ENCODE assay signal across 9 mouse cellular contexts in the genomic region with DNA sequence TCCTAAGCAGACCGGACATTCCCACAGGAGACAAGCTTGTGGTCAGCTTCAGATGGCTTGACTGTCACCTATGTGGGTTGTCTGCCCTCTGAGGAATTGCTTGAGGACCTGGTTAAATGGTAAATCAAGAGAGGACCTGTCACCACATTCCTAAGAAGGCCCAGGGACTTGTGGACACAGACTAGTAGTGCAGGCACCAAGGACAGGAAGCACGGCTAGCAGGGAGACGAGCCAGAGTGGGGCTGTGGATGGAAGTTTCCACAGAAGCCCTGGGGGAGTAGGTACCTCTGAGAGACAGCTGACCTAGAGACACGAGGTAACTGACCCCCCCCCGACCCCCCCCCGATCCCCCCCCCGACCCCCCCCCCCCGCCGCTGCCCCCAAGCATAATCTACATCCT. TPM values are rescaled to one million over a fixed set of nuclear protein-coding genes. Genes with fewer than 3 reads are reported as not detected.
DNase-seq lines count a peak whose midpoint lies in the region; ATAC-seq and TF ChIP-seq lines count a peak whose summit lies in the region.
"Had no signal": no experiment of that assay in that cellular context is flagged by ENCODE, and none has a peak within 500 bp of the region (broad histone marks: within the 10 kb centered on the region; RNA-seq: fewer than 3 reads in every experiment).

No protein-coding gene starts in this region.

- TF ChIP-seq CTCF in embryonic fibroblast, embryonic 13.5 days (IDR thresholded peaks at IDR 0.05; ENCODE audit: borderline replicate concordance, insufficient read depth, low read length): no peak

- ATAC-seq in heart, embryonic 14.5 days (ENCODE audit: insufficient number of reproducible peaks, insufficient read depth, low FRiP score, low read depth): no peak
- ATAC-seq in megakaryocyte, adult 5-6 weeks (ENCODE audit: poor library complexity, severe bottlenecking): no peak

- DNase-seq in heart, postnatal 10 days: no peak
- DNase-seq in MN1 (ENCODE audit: low spot score): peak; percentile 39
- DNase-seq in kidney, postnatal 14 days: peak; percentile 34
- no peak for DNase-seq in Muller cell, postnatal 12 days (ENCODE audit: inconsistent ontology term)
- DNase-seq in layer of hippocampus, postnatal 10 days (ENCODE audit: low spot score in 2 of 2): no peak

- WGBS in heart, embryonic 14.5 days: 13% methylated on average over 7 of the region's 9 CpGs

- no peak for TF ChIP-seq POLR2A in embryonic fibroblast, embryonic 13.5 days (IDR thresholded peaks at IDR 0.05; ENCODE audit: low read depth, low read length)

- peak overlapping the region; percentile 15 to 53; a peak in 3 of 4 replicates for H3K27ac ChIP-seq in heart, embryonic 14.5 days (replicated peaks in 1 of 2; ENCODE audit: control insufficient read depth in 1 of 2, insufficient read depth in 1 of 2, low read depth in 2 of 2, low read length in 2 of 2)
- H3K27ac ChIP-seq in embryonic fibroblast, embryonic 13.5 days (ENCODE audit: insufficient read depth, low read length): peak overlapping the region; percentile 21; the same call in 1 of the 2 replicates

- H3K4me3 ChIP-seq in heart, embryonic 14.5 days (ENCODE audit: control insufficient read depth in 1 of 2, insufficient read depth in 1 of 2, low read depth in 1 of 2, low read length in 2 of 2): no peak overlapping the region
- H3K4me3 ChIP-seq in embryonic fibroblast, embryonic 13.5 days (ENCODE audit: insufficient read depth, low read length): no peak overlapping the region
- H3K4me3 ChIP-seq: heart, embryonic 15.5 days had no signal

- H3K27me3 ChIP-seq in heart, embryonic 14.5 days (ENCODE audit: control insufficient read depth, insufficient read depth, low read length): no peaks in the 10 kb centered on the region
- H3K27me3 ChIP-seq: heart, embryonic 15.5 days had no signal

- H3K36me3 ChIP-seq in heart, embryonic 14.5 days (ENCODE audit: control insufficient read depth, insufficient read depth, low read length): no peaks in the 10 kb centered on the region
- H3K36me3 ChIP-seq: heart, embryonic 15.5 days had no signal

- H3K9me3 ChIP-seq in heart, embryonic 14.5 days (ENCODE audit: control insufficient read depth, low read length): no peaks in the 10 kb centered on the region
- H3K9me3 ChIP-seq: heart, embryonic 15.5 days had no signal

- peak overlapping the region; percentile 25; the same call in 1 of the 2 replicates for H3K9ac ChIP-seq in heart, embryonic 14.5 days (ENCODE audit: low read length)
- H3K9ac ChIP-seq: heart, embryonic 15.5 days had no signal

- peaks cover 43 to 57% of the 10 kb centered on the region in 2 experiments for H3K4me1 ChIP-seq in heart, embryonic 14.5 days (ENCODE audit: control insufficient read depth in 2 of 2, insufficient read depth in 2 of 2, low read length in 2 of 2)
- peaks cover 15% of the 10 kb centered on the region; the same call in 1 of the 2 replicates for H3K4me1 ChIP-seq in embryonic fibroblast, embryonic 13.5 days (ENCODE audit: control insufficient read depth, insufficient read depth, low read length)

- no peak overlapping the region for H3K4me2 ChIP-seq in heart, embryonic 14.5 days (ENCODE audit: low read length)

- intact Hi-C loops in heart, postnatal 10 days (cut with DNase I): no loop called here

RNA-seq across cellular contexts. Expression of a gene that starts 39.4 kb away (rescaled TPM):
- 9.8 and 12.8 TPM in 2 replicates for polyA plus RNA-seq in heart, embryonic 14.5 days (2014; fragmentation: Nextera tagmentation; extraction: Ambion mirVana)
- 10 to 100 TPM; 17.0 to 19.1 TPM for total RNA-seq in heart, postnatal 10 days (2021)
- polyA plus RNA-seq in embryonic fibroblast, embryonic 13.5 days (2011; ENCODE audit: insufficient read length, low read depth, missing spikeins): 60.8 and 79.5 TPM in 2 replicates
- 0.16 TPM in 1 of 2 replicates, not detected in the other for total RNA-seq in megakaryocyte, adult 5-6 weeks (2015)
- total RNA-seq in megakaryocyte, adult 5-6 weeks (2017): 0.04 and 1.5 TPM in 2 replicates
- total RNA-seq in layer of hippocampus, postnatal 10 days (2021): 10 to 100 TPM; 62.2 to 66.0 TPM

Comparison
In these comparisons a context has a peak if more than half of its experiments do, and no peak if none do; other contexts are left out.
1. DNase-seq: peak in MN1 (single experiment) and kidney, postnatal 14 days (single experiment); none in heart, postnatal 10 days (0 of 2), Muller cell, postnatal 12 days (single experiment) and layer of hippocampus, postnatal 10 days (0 of 2).
2. RNA of a gene that starts 39.4 kb away (total RNA-seq): 62.2 to 66.0 TPM in layer of hippocampus, postnatal 10 days and 17.0 to 19.1 TPM in heart, postnatal 10 days; 0.04 to 1.5 TPM in megakaryocyte, adult 5-6 weeks; every median in the first group is over 4 times any median in the second.